Mouse (Mus musculus) E14TG2a.4 (cell line): Measurements from ENCODE around the gene Hspa12a.

Experiments used
- CTCF ChIP-seq: conservative IDR thresholded peaks from 2 replicates; pipeline ENCODE4 v1.5.1; 2014; ENCODE audit warnings: low read length
- NANOG ChIP-seq: IDR thresholded peaks from 2 replicates; pipeline ENCODE4 v1.6.1; 2014; ENCODE audit warnings: borderline replicate concordance, low read length, mixed read lengths
- POU5F1 ChIP-seq: IDR thresholded peaks from 2 replicates; pipeline ENCODE4 v1.6.1; 2014; ENCODE audit warnings: low read length, borderline replicate concordance

DNA sequence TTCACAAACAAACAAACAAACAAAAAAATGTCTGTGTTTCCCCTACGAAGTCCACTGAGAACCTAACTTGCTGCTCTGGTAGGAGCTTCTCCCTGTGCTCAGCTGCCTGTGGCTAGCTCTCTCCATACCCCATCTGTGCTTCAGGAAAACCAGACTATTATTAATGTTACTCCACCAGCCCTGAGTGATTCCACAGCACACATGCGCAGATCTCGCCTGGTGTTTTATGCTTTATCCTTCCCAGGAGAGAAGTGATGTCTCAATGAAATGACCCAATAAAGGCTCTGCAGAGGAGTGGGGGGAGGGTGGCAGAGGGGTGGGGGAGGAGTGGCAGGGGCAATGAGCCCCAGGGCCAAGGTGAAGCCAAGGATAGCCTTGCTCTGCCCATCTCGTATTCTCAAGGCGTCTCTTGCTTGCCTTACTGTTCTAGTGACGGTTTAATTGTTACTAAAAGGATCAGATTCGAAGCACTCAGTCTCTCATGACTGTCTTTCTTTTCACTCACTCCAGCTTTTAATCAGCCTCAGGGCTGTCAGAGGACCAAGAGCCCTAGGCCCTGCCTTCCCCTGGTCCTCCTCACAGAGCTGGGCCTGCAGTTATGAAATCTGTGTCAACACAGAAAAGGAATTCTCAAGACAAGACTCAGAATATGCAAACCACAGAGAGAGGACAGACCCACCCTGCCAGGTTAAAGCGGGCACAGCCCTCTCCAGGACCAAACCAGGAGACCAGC lies 54.0 kb downstream of the Hspa12a start:
- TF ChIP-seq CTCF (no peak), NANOG (no peak), POU5F1 (no peak)
